Mouse (Mus musculus) left cerebral cortex, adult 9 months (tissue): ENCODE measurements around the gene Tmem104.

ENCODE experiments used
- DNase-seq, 2 experiments: peaks; one replicate each; pipeline ENCODE4 v3.0.0; 2022; ENCODE audit warnings: low spot score in 2 of 2

The Tmem104 gene

GRCm38 (mm10) chr11:115279726-115280125 is 92.4 kb downstream of the Tmem104 start:
- DNase-seq: no peak

- peak in 1 of 2 experiments; percentile 47 for DNase-seq
These were observed 95.0 kb downstream of the Tmem104 start for GRCm38 (mm10) chr11:115282295-115282694.

- peak in 1 of 2 experiments; percentile 36 for DNase-seq
These were observed 95.6 kb downstream of the Tmem104 start for GRCm38 (mm10) chr11:115282723-115283485.

- DNase-seq: no peak
These were observed 96.1 kb downstream of the Tmem104 start for GRCm38 (mm10) chr11:115283486-115283765.

GRCm38 (mm10) chr11:115283891-115284620 is 96.8 kb downstream of the Tmem104 start:
- DNase-seq: no peak

- no peak for DNase-seq
These were observed 98.0 kb downstream of the Tmem104 start for GRCm38 (mm10) chr11:115285282-115285681.

GRCm38 (mm10) chr11:115286201-115286993 is 99.1 kb downstream of the Tmem104 start:
- peak in 1 of 2 experiments; percentile 35 for DNase-seq

GRCm38 (mm10) chr11:115287386-115287785 is 100.1 kb downstream of the Tmem104 start:
- DNase-seq: peak in 1 of 2 experiments; percentile 57

GRCm38 (mm10) chr11:115288305-115288704 is 101.0 kb downstream of the Tmem104 start:
- DNase-seq: no peak

- DNase-seq: no peak
These were observed 102.6 kb downstream of the Tmem104 start for GRCm38 (mm10) chr11:115289885-115290284.

- no peak for DNase-seq
These were observed 103.0 kb downstream of the Tmem104 start for GRCm38 (mm10) chr11:115290314-115290713.

- no peak for DNase-seq
These were observed 103.6 kb downstream of the Tmem104 start for GRCm38 (mm10) chr11:115290919-115291318.

- DNase-seq: no peak
These were observed 104.2 kb downstream of the Tmem104 start for GRCm38 (mm10) chr11:115291503-115291902.

- DNase-seq: no peak
These were observed 105.5 kb downstream of the Tmem104 start for GRCm38 (mm10) chr11:115292631-115293375.

GRCm38 (mm10) chr11:115295939-115296338 is 108.7 kb downstream of the Tmem104 start:
- DNase-seq: no peak
